Mouse (Mus musculus): Measurements from ENCODE around the gene Slc7a4. TPM values are rescaled to one million over a fixed set of nuclear protein-coding genes. Genes with fewer than 3 reads are reported as not detected.

The Slc7a4 gene
- polyA plus RNA-seq, 1 experiment from 2014 or later = 32.0 TPM

- peak within 1 kb of the TSS; percentile 71 for H3K4me2 ChIP-seq (replicated peaks)
- H3K36me3 ChIP-seq = peaks cover 30% of the 10 kb centered on the region
- peak; percentile 98 for ATAC-seq (replicated peaks)
- H3K4me1 ChIP-seq = peaks cover 20% of the 10 kb centered on the region
- H3K9ac ChIP-seq (replicated peaks) = peak within 1 kb of the TSS; percentile 82
- peak within 1 kb of the TSS; percentile 99 for H3K27ac ChIP-seq (replicated peaks)
- no peaks in the 10 kb centered on the region for H3K27me3 ChIP-seq
- WGBS = under 1% methylated on average over 67 of the region's 67 CpGs
- H3K4me3 ChIP-seq = peak within 1 kb of the TSS; percentile 85
- no peaks in the 10 kb centered on the region for H3K9me3 ChIP-seq
Measured at GRCm38 (mm10) chr16:17530640-17531288, 52.2 kb downstream of the Slc7a4 start, which contains the start of gene Thap7. TSS of gene Thap7 (minus strand) at chr16:17531136.

GRCm38 (mm10) chr16:17529981-17530586, 52.9 kb downstream of the Slc7a4 start:
- ATAC-seq (replicated peaks) = peak; percentile 7
- no peaks in the 10 kb centered on the region for H3K9me3 ChIP-seq
- no peaks in the 10 kb centered on the region for H3K27me3 ChIP-seq
- peak overlapping the region; percentile 99 for H3K27ac ChIP-seq (replicated peaks)
- H3K9ac ChIP-seq (replicated peaks) = peak overlapping the region; percentile 82
- 15% methylated on average over 17 of the region's 17 CpGs for WGBS
- peak overlapping the region; percentile 71 for H3K4me2 ChIP-seq (replicated peaks)
- peaks cover 37% of the 10 kb centered on the region for H3K36me3 ChIP-seq
- H3K4me3 ChIP-seq = peak overlapping the region; percentile 85
- H3K4me1 ChIP-seq = peaks cover 20% of the 10 kb centered on the region

- Histone ChIP-seq H3K4me1 (peaks cover 20% of the 10 kb centered on the region), H3K4me2 (replicated peaks) (no peak overlapping the region), H3K9me3 (no peaks in the 10 kb centered on the region), H3K27me3 (no peaks in the 10 kb centered on the region), H3K9ac (replicated peaks) (no peak overlapping the region), H3K27ac (replicated peaks) (no peak overlapping the region), H3K4me3 (no peak overlapping the region), H3K36me3 (peaks cover 52% of the 10 kb centered on the region)
- no peak for ATAC-seq (replicated peaks)
- WGBS = 84% methylated on average over 13 of the region's 13 CpGs
Measured at GRCm38 (mm10) chr16:17528276-17528675, 54.7 kb downstream of the Slc7a4 start.

- no peak for ATAC-seq (replicated peaks)
- Histone ChIP-seq H3K9me3 (no peaks in the 10 kb centered on the region), H3K27ac (replicated peaks) (no peak overlapping the region), H3K9ac (replicated peaks) (no peak overlapping the region), H3K4me3 (no peak overlapping the region), H3K27me3 (no peaks in the 10 kb centered on the region), H3K4me1 (peaks cover 20% of the 10 kb centered on the region), H3K4me2 (replicated peaks) (no peak overlapping the region), H3K36me3 (peaks cover 59% of the 10 kb centered on the region)
Measured at GRCm38 (mm10) chr16:17527606-17528005, 55.4 kb downstream of the Slc7a4 start.

GRCm38 (mm10) chr16:17526223-17526622, 56.8 kb downstream of the Slc7a4 start:
- Histone ChIP-seq H3K36me3 (peaks cover 73% of the 10 kb centered on the region), H3K4me2 (replicated peaks) (no peak overlapping the region), H3K27ac (replicated peaks) (no peak overlapping the region), H3K4me1 (peaks cover 10% of the 10 kb centered on the region), H3K9me3 (no peaks in the 10 kb centered on the region), H3K27me3 (no peaks in the 10 kb centered on the region), H3K9ac (replicated peaks) (no peak overlapping the region), H3K4me3 (no peak overlapping the region)
- WGBS = 88% methylated on average over 6 of the region's 6 CpGs
- ATAC-seq (replicated peaks) = no peak

- ATAC-seq (replicated peaks) = no peak
- Histone ChIP-seq H3K9me3 (no peaks in the 10 kb centered on the region), H3K27ac (replicated peaks) (no peak overlapping the region), H3K4me1 (peaks cover 10% of the 10 kb centered on the region), H3K4me2 (replicated peaks) (no peak overlapping the region), H3K4me3 (no peak overlapping the region), H3K36me3 (peaks cover 80% of the 10 kb centered on the region), H3K27me3 (no peaks in the 10 kb centered on the region), H3K9ac (replicated peaks) (no peak overlapping the region)
- WGBS = 88% methylated on average over 3 of the region's 3 CpGs
Measured at GRCm38 (mm10) chr16:17525524-17525923, 57.5 kb downstream of the Slc7a4 start.

GRCm38 (mm10) chr16:17524156-17524555, 58.9 kb downstream of the Slc7a4 start:
- H3K9ac ChIP-seq (replicated peaks) = no peak overlapping the region
- H3K36me3 ChIP-seq = peaks cover 93% of the 10 kb centered on the region

More at GRCm38 (mm10) chr16:17524156-17524555, 58.9 kb downstream of the Slc7a4 start:
- H3K4me2 ChIP-seq (replicated peaks) = no peak overlapping the region
- H3K4me3 ChIP-seq = no peak overlapping the region
- H3K27ac ChIP-seq (replicated peaks) = no peak overlapping the region
- H3K27me3 ChIP-seq = no peaks in the 10 kb centered on the region
- no peaks in the 10 kb centered on the region for H3K4me1 ChIP-seq
- no peak for ATAC-seq (replicated peaks)
- 93% methylated on average over 11 of the region's 11 CpGs for WGBS
- no peaks in the 10 kb centered on the region for H3K9me3 ChIP-seq

Other genes with a start within 250 kb of the Slc7a4 start
- gene Snap29, start 177.2 kb downstream of the Slc7a4 start, polyA plus RNA-seq (2015; fragmentation: Nextera tagmentation; extraction: Ambion mirVana) = 23.5 and 27.0 TPM in 2 replicates
- gene Pi4ka, start 176.9 kb downstream of the Slc7a4 start, polyA plus RNA-seq (2015; fragmentation: Nextera tagmentation; extraction: Ambion mirVana) = 56.1 and 58.9 TPM in 2 replicates
- gene Crkl, start 131.2 kb downstream of the Slc7a4 start, polyA plus RNA-seq (2015; fragmentation: Nextera tagmentation; extraction: Ambion mirVana) = 117 and 120 TPM in 2 replicates
- 8.0 and 10.6 TPM in 2 replicates for gene Aifm3, start 93.6 kb downstream of the Slc7a4 start, polyA plus RNA-seq (2015; fragmentation: Nextera tagmentation; extraction: Ambion mirVana)
- gene Lztr1, start 74.5 kb downstream of the Slc7a4 start, polyA plus RNA-seq (2015; fragmentation: Nextera tagmentation; extraction: Ambion mirVana) = 120 and 133 TPM in 2 replicates
- gene Thap7, start 52.1 kb downstream of the Slc7a4 start, polyA plus RNA-seq (2015; fragmentation: Nextera tagmentation; extraction: Ambion mirVana) = 65.8 and 67.7 TPM in 2 replicates
- 0.33 and 0.89 TPM in 2 replicates for gene Lrrc74b, start 22.0 kb downstream of the Slc7a4 start, polyA plus RNA-seq (2015; fragmentation: Nextera tagmentation; extraction: Ambion mirVana)
- gene P2rx6, start 21.3 kb downstream of the Slc7a4 start, polyA plus RNA-seq (2015; fragmentation: Nextera tagmentation; extraction: Ambion mirVana) = 1.1 and 1.9 TPM in 2 replicates
- 30.6 and 32.7 TPM in 2 replicates for gene Smpd4, start 36.1 kb upstream of the Slc7a4 start, polyA plus RNA-seq (2015; fragmentation: Nextera tagmentation; extraction: Ambion mirVana)
- 6.6 and 8.3 TPM in 2 replicates for gene Ccdc74a, start 63.3 kb upstream of the Slc7a4 start, polyA plus RNA-seq (2015; fragmentation: Nextera tagmentation; extraction: Ambion mirVana)
- gene Med15, start 149.7 kb upstream of the Slc7a4 start, polyA plus RNA-seq (2015; fragmentation: Nextera tagmentation; extraction: Ambion mirVana) = 44.9 and 48.2 TPM in 2 replicates
- gene Klhl22, start 176.4 kb upstream of the Slc7a4 start, polyA plus RNA-seq (2015; fragmentation: Nextera tagmentation; extraction: Ambion mirVana) = 69.7 and 72.1 TPM in 2 replicates
- gene Scarf2, start 214.1 kb upstream of the Slc7a4 start, polyA plus RNA-seq (2015; fragmentation: Nextera tagmentation; extraction: Ambion mirVana) = 1.3 TPM in 2 replicates
- 0.93 and 1.3 TPM in 2 replicates for gene B830017H08Rik, start 249.9 kb upstream of the Slc7a4 start, polyA plus RNA-seq (2015; fragmentation: Nextera tagmentation; extraction: Ambion mirVana)

All from forebrain, embryonic 15.5 days (tissue).